Mouse (Mus musculus): ENCODE data around the gene Vil1.
"Not testable (repeated sequence)": the region's sequence is repeated elsewhere in the genome, so short reads cannot be mapped to it uniquely, and the experiment has no call there.

Vil1 gene

GRCm38 (mm10) chr1:74387386-74387988 lies 21.7 kb upstream of the Vil1 start:
- DNase-seq: peak in 1 of 2 experiments; percentile 33

GRCm38 (mm10) chr1:74388398-74388920 lies 20.7 kb upstream of the Vil1 start:
- no peak for DNase-seq

- DNase-seq: no peak
These were observed 19.3 kb upstream of the Vil1 start for GRCm38 (mm10) chr1:74389831-74390286.

GRCm38 (mm10) chr1:74390287-74390906 lies 18.8 kb upstream of the Vil1 start:
- DNase-seq: peak; percentile 62 to 77

GRCm38 (mm10) chr1:74390924-74391748 lies 18.0 kb upstream of the Vil1 start, which contains the start of gene Ctdsp1:
TSS of gene Ctdsp1 (plus strand) at chr1:74391509.
- peak; percentile 97 to 98 for DNase-seq

GRCm38 (mm10) chr1:74391844-74392441 lies 17.2 kb upstream of the Vil1 start:
- peak; percentile 74 for DNase-seq

- DNase-seq: peak in 1 of 2 experiments; percentile 32
These were observed 16.7 kb upstream of the Vil1 start for GRCm38 (mm10) chr1:74392446-74392994.

- peak; percentile 24 to 34 for DNase-seq
These were observed 16.2 kb upstream of the Vil1 start for GRCm38 (mm10) chr1:74393010-74393409.

- DNase-seq: no peak
These were observed 15.5 kb upstream of the Vil1 start for GRCm38 (mm10) chr1:74393697-74394096.

GRCm38 (mm10) chr1:74394311-74394710 lies 14.9 kb upstream of the Vil1 start:
- no peak for DNase-seq

GRCm38 (mm10) chr1:74394858-74395257 lies 14.3 kb upstream of the Vil1 start:
- no peak for DNase-seq

- no peak for DNase-seq
These were observed 13.9 kb upstream of the Vil1 start for GRCm38 (mm10) chr1:74395290-74395689.

- DNase-seq: not testable (repeated sequence)
These were observed 12.5 kb upstream of the Vil1 start for GRCm38 (mm10) chr1:74396456-74397222.

GRCm38 (mm10) chr1:74397268-74397918 lies 11.8 kb upstream of the Vil1 start:
- peak; percentile 95 to 98 for DNase-seq

- DNase-seq: peak; percentile 76 to 86
These were observed 11.2 kb upstream of the Vil1 start for GRCm38 (mm10) chr1:74397919-74398451.

GRCm38 (mm10) chr1:74400531-74400930 lies 8.6 kb upstream of the Vil1 start:
- DNase-seq: no peak

GRCm38 (mm10) chr1:74401015-74401702 lies 8.0 kb upstream of the Vil1 start:
- DNase-seq: no peak

GRCm38 (mm10) chr1:74404206-74404605 lies 5.0 kb upstream of the Vil1 start:
- no peak for DNase-seq

GRCm38 (mm10) chr1:74411753-74412325 lies 2.7 kb downstream of the Vil1 start:
- no peak for DNase-seq

GRCm38 (mm10) chr1:74412711-74413110 lies 3.5 kb downstream of the Vil1 start:
- no peak for DNase-seq

All from cerebellum, postnatal 25 days (tissue).